Mouse (Mus musculus): ENCODE data around the gene Itgad.
A peak's percentile ranks its signal among the peaks of the same experiment; 100 is the strongest.
"Not testable (repeated sequence)": the region's sequence is repeated elsewhere in the genome, so short reads cannot be mapped to it uniquely, and the experiment has no call there.

Itgad gene

DNA sequence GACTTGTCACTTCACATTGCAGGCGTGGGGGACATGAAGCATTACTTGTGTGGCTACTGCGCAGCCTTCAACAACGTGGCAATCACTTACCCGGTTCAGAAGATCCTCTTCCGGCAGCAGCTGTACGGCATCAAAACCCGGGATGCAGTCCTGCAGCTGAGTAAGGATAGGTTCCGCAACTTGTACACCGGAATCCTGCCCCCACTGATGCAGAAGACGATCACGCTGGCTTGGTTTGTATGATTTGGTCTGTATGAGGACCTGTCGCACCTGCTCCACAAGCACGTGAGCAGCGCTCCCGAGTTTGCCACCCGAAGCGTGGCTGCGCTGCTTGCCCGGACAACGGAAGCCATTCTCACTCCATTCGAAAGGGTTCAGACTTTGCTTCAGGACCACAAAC, at the start of gene Itgad:
Itgad (plus strand) TSS at position 301 of the 400 bp plus-strand sequence.
- DNase-seq: no peak

GRCm38 (mm10) chr7:128105246-128105645, 48.9 kb upstream of the Itgad start:
- no peak for DNase-seq

- DNase-seq: no peak
These were observed 46.7 kb upstream of the Itgad start for GRCm38 (mm10) chr7:128107462-128107861.

DNA sequence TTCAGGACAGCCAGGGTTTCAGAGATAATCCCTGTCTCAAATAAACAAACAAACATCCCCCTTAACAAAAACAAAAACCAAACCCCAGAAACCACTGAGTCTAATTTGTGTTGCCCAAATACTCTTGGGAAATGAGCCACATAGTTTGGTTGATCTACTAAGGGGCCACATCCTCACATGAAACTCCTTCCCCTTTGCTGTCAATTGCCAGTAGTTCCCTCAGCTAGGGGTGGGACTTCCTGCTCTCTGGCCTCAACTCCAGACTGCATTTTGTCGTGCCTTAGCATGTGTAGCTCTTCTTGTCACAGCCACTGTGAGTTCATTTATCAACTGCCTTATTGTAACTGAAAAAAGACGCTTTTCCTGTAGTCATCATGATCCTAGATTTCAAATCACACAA, 43.9 kb upstream of the Itgad start:
- no peak for DNase-seq

GRCm38 (mm10) chr7:128112131-128112530, 42.0 kb upstream of the Itgad start:
- DNase-seq: no peak

DNA sequence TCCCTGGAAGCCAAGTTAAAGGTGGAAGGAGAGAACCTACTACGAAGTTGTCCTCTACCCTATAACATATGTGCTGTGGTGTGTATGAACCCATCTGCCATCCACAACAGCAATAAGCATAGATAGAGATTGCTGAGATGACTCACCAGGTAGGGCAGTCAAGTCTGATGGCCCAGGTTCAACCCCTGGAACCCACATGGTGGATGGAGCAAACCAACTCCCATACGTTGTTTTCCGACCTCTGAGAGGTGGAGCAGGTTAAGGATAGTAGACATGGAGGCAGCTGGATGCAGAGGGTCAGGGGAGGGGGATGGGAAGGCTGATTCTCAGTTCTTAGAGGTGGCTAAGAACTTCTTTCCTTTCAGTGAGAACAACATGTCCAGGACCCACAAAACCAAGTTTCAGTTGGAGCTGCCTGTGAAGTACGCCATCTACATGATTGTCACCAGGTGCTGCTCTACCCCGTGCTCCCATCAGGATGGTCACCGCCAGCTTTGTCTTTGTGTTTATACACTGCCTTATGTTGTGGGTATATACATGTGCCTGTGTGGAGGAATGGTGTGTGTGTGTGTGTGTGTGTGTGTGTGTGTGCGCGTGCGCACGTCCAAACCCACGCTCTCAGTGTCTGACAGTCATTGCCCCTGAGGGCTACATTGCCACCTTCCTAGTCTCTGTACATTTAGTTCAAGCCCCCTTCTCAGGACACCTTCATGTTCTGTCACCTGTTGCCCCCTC, 39.6 kb upstream of the Itgad start:
- DNase-seq: no peak

- no peak for DNase-seq
These were observed 38.8 kb upstream of the Itgad start for GRCm38 (mm10) chr7:128115211-128115958.

DNA sequence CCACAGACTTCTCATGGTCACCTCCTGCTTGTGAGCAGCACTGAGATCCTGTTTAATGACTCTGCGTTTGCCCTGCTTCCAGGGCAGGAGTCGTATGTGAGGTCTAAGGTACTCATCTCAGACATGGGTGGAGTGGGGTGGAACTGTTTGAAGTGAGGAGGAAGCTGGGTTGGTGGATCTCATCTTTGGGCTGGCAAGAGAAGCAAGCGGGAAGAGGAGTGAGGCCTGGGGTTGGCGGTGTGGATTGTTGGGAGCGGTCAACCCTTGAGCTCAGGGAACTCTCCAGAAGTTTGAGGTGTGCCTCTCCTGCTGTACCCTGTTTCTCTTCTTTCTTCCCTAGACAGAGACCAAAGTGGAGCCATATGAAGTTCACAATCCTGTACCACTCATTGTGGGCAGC, 37.8 kb upstream of the Itgad start:
- no peak for DNase-seq

GRCm38 (mm10) chr7:128119726-128120490, 34.3 kb upstream of the Itgad start:
- DNase-seq: no peak

- DNase-seq: no peak
These were observed 25.1 kb upstream of the Itgad start, which contains the start of gene Itgax for GRCm38 (mm10) chr7:128128741-128129720. Gene Itgax, plus strand, starts transcription at chr7:128129547.

- no peak for DNase-seq
These were observed 22.0 kb upstream of the Itgad start for GRCm38 (mm10) chr7:128132148-128132547.

DNA sequence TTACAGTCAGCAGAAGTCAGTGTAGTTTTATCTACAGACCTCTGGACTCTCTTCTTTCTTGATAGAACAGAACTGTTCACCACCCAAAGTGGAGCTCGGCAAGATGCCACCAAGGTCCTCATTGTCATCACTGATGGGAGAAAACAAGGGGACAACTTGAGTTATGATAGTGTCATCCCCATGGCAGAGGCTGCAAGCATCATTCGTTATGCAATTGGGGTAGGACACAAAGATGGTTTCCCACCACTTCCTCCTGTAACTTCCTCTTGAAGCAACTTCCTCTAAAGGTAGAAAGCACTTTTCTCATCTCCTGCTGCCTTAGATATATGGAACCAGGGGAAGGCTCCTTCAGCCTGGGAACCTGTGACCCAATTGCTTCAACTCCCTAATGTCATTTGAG, 20.6 kb upstream of the Itgad start:
- no peak for DNase-seq

DNA sequence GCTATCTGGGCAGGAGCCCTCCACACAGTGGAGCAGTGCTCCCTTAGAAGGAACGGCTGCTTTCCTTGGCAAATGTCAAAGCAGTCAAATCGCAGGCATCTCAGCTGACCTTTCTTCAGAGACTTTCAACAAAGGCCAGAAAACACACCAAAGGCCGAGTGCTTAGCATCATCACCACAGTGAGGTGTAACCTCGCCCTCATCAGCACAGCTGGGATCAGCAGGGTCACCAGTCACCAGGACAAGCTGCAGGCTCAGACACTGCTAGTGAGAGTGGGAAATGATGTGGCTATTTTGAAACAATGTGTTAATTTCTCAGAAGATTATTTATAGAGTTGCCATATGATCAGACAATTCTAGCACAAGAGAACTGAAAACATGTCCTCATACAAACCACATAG, 17.2 kb upstream of the Itgad start:
- DNase-seq: no peak

DNA sequence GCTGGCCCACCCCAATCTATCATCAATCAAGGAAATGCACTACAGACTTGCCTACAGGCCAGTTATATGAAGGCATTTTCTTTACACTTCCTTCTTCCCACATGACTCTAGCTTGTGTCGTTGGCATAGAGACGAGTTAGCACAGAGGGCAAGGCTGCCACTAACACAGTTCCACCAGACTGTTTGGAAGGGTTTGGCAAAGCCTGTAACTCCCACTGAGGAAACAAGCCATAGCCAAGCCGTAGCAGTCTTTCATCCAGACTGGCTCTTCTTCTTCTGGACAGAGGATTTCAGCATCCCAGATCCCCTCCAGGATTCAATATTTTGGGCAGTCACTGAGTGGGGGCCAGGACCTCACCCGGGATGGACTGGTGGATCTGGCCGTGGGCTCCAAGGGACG, 14.6 kb upstream of the Itgad start:
- DNase-seq: no peak

DNA sequence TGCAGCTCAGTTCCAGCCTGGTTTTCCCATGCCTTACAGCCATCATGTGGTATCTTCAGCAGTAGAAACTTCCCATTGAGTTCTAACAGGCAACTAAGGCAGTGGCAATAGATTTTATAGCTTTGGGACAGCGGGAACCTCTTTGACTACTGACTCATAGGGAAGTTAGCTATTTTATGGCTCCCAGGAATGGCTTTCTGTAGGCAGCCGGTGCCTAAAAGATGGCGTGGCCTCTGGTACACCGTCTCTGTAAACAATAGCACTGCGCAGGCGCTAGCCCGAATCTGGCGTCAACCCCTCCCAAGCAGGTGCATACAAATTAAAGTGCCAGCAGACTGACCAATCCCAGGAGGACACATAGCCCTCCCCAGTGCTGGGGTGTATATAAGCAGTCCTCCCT, 3.2 kb upstream of the Itgad start:
- DNase-seq: no peak

- peak; percentile 45 for DNase-seq
These were observed 748 bp downstream of the Itgad start for GRCm38 (mm10) chr7:128154924-128155323.

GRCm38 (mm10) chr7:128158688-128159354, 4.6 kb downstream of the Itgad start:
- DNase-seq: not testable (repeated sequence)

GRCm38 (mm10) chr7:128164001-128164400, 9.8 kb downstream of the Itgad start:
- DNase-seq: no peak

GRCm38 (mm10) chr7:128166391-128166790, 12.2 kb downstream of the Itgad start:
- DNase-seq: no peak

DNA sequence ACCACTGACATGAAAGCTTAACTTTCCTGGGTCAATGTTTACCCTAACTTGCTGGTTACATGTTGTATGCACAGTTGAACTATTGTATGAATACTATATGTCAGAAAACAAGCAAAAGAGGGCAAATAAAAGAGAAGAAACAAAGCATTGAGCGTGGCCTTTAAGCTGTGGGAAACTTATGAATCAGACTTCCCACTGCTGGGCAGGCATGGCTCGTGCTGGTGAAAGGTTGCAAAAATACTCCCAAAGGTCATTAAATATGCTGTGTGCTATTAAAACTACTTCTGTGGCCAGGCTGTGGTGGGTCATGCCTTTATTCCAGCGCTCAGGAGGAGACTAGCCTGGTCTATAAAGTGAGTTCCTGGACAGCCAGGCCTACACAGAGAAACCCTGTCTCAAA, 15.8 kb downstream of the Itgad start:
- no peak for DNase-seq

DNA sequence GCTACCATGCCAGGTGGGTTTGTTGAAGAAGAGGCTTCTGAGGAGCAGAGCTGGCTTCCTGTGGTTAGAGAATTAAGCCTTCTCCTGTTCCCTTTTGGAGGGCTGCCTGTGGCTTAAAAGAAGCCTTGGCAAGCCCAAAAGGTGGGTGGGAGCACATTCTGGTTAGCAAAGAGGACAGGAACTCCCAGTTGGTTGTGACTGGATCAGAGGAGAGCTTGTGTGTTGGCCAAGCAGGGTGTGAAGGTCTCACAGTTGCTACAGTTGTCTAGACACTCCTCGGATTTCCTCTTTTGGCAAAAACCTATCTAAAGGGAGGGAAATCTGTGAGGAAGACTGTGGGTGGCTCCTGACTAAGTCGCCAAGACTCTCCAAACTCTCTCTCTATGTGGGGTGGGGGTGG, 24.2 kb downstream of the Itgad start:
- DNase-seq: no peak

DNA sequence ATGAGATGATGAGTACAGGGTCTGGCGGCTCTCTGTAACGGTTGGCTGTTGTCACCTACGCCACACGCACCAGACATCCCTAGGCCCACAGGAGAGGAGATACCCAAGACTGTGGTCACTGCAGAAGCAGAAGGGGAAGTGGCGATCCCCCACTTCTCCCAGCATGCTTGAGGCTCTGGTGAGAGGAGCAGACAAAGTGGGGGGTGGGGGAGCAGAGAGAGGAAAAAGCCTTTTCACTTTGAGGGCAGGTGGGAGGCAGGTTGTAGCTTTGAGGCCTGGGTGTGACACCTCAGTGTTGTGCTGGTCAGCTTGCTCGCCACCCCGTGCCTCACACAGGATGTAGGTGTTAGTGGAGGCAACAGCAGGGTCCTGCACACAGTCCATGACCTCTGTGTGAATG, 25.9 kb downstream of the Itgad start:
- DNase-seq: no peak
